Mouse (Mus musculus) limb, embryonic 15.5 days (tissue): ENCODE measurements around the gene 2310046K23Rik. TPM values are rescaled to one million over a fixed set of nuclear protein-coding genes. Genes with fewer than 3 reads are reported as not detected.
"Not testable (repeated sequence)": the region's sequence is repeated elsewhere in the genome, so short reads cannot be mapped to it uniquely, and the experiment has no call there.

Experiments used
- ATAC-seq: fragments of 200-750 bp; cut with Nextera tagmentation; 2 replicates; pipeline ENCODE4 v1.8.0; 2017; ENCODE audit warnings: low read depth, moderate TSS enrichment; ENCODE audit not compliant: insufficient number of reproducible peaks, low FRiP score, low TSS enrichment
- H3K27ac ChIP-seq: fragments of 300-500 bp; sonication (generic); 2 replicates; pipeline ENCODE4 v1.5.1; 2015; ENCODE audit warnings: moderate library complexity, mild to moderate bottlenecking, inconsistent platforms
- H3K27me3 ChIP-seq: fragments of 300-500 bp; sonication (generic); 2 replicates; pipeline ENCODE4 v1.6.1; 2015; ENCODE audit warnings: inconsistent platforms
- H3K36me3 ChIP-seq: fragments of 300-500 bp; sonication (generic); 2 replicates; pipeline ENCODE4 v1.6.1; 2015; ENCODE audit warnings: inconsistent platforms
- H3K4me1 ChIP-seq: fragments of 300-500 bp; sonication (generic); 2 replicates; pipeline ENCODE4 v1.6.1; 2015; ENCODE audit warnings: inconsistent platforms
- H3K4me2 ChIP-seq: fragments of 300-500 bp; sonication (generic); 2 replicates; pipeline ENCODE4 v1.6.1; 2015; ENCODE audit warnings: mild to moderate bottlenecking, inconsistent platforms
- H3K4me3 ChIP-seq: fragments of 300-500 bp; sonication (generic); 2 replicates; pipeline ENCODE4 v1.5.1; 2015; ENCODE audit warnings: mild to moderate bottlenecking, inconsistent platforms
- H3K9ac ChIP-seq: fragments of 300-500 bp; sonication (generic); 2 replicates; pipeline ENCODE4 v1.6.1; 2015; ENCODE audit warnings: inconsistent platforms
- H3K9me3 ChIP-seq: fragments of 300-500 bp; sonication (generic); 2 replicates; pipeline ENCODE4 v1.6.1; 2016; ENCODE audit warnings: inconsistent platforms
- WGBS: fragments of 180-500 bp; shearing (Covaris S2); methylation state at CpG from one replicate; pipeline ENCODE4 v1.1.7; 2015; 5-methylcytosine and 5-hydroxymethylcytosine counted together
- polyA plus RNA-seq: library from polyadenylated mRNA; unstranded; fragments of >200 nt; fragmentation: Nextera tagmentation; extraction: Ambion mirVana; gene quantifications from 2 replicates; pipeline ENCODE4 v1.2.1, GENCODE M21; 2015

Gene 2310046K23Rik
- polyA plus RNA-seq, 1 experiment from 2014 or later, result 7.9 TPM

GRCm38 (mm10) chr3:92500393-92500792 lies 33.9 kb downstream of the 2310046K23Rik start, which contains the start of gene Sprr4:
Gene Sprr4, minus strand, starts transcription at chr3:92500493.
- Histone ChIP-seq H3K27ac (no peak within 1 kb of the TSS), H3K4me1 (no peaks in the 10 kb centered on the region), H3K27me3 (no peaks in the 10 kb centered on the region), H3K4me3 (no peak within 1 kb of the TSS), H3K9me3 (no peaks in the 10 kb centered on the region), H3K4me2 (no peak within 1 kb of the TSS), H3K9ac (no peak within 1 kb of the TSS), H3K36me3 (no peaks in the 10 kb centered on the region)
- 88% methylated on average over 1 of the region's 1 CpGs for WGBS
- no peak for ATAC-seq

GRCm38 (mm10) chr3:92490262-92490661 lies 44.0 kb downstream of the 2310046K23Rik start:
- not testable (repeated sequence) for ATAC-seq, H3K9me3 ChIP-seq

GRCm38 (mm10) chr3:92486307-92486706 lies 48.0 kb downstream of the 2310046K23Rik start:
- no peak overlapping the region for H3K9ac ChIP-seq

More at GRCm38 (mm10) chr3:92490262-92490661, 44.0 kb downstream of the 2310046K23Rik start:
- H3K9ac ChIP-seq, H3K27me3 ChIP-seq, H3K27ac ChIP-seq, H3K4me2 ChIP-seq, H3K4me3 ChIP-seq, H3K36me3 ChIP-seq, H3K4me1 ChIP-seq: not testable (repeated sequence)

GRCm38 (mm10) chr3:92485863-92486262 lies 48.4 kb downstream of the 2310046K23Rik start, which contains the start of gene Sprr1a:
Gene Sprr1a, minus strand, starts transcription at chr3:92485895.
- Histone ChIP-seq H3K27ac (no peak within 1 kb of the TSS; the same call in 1 of the 2 replicates), H3K36me3 (no peaks in the 10 kb centered on the region), H3K9ac (no peak within 1 kb of the TSS), H3K4me1 (no peaks in the 10 kb centered on the region), H3K9me3 (no peaks in the 10 kb centered on the region), H3K4me3 (no peak within 1 kb of the TSS), H3K27me3 (no peaks in the 10 kb centered on the region), H3K4me2 (no peak within 1 kb of the TSS)
- no peak for ATAC-seq

More at GRCm38 (mm10) chr3:92486307-92486706, 48.0 kb downstream of the 2310046K23Rik start:
- Histone ChIP-seq H3K4me3 (no peak overlapping the region), H3K4me1 (no peaks in the 10 kb centered on the region), H3K27ac (no peak overlapping the region; the same call in 1 of the 2 replicates), H3K36me3 (no peaks in the 10 kb centered on the region), H3K9me3 (no peaks in the 10 kb centered on the region), H3K4me2 (no peak overlapping the region), H3K27me3 (no peaks in the 10 kb centered on the region)
- ATAC-seq, result no peak
- 35% methylated on average over 1 of the region's 1 CpGs for WGBS

Other genes with a start within 250 kb of the 2310046K23Rik start
- 0.26 and 1.0 TPM in 2 replicates for gene Sprr2a3, start 249.1 kb downstream of the 2310046K23Rik start, polyA plus RNA-seq
- gene Sprr2b, start 217.9 kb downstream of the 2310046K23Rik start, polyA plus RNA-seq, result 0.91 and 3.6 TPM in 2 replicates
- 0.92 and 1.6 TPM in 2 replicates for gene Sprr2d, start 195.4 kb downstream of the 2310046K23Rik start, polyA plus RNA-seq
- not detected in 2 replicates for gene Sprr2e, start 182.4 kb downstream of the 2310046K23Rik start, polyA plus RNA-seq
- gene Sprr2f, start 169.3 kb downstream of the 2310046K23Rik start, polyA plus RNA-seq, result not detected in 2 replicates
- gene Sprr2h, start 148.8 kb downstream of the 2310046K23Rik start, polyA plus RNA-seq, result 1.2 and 4.9 TPM in 2 replicates
- gene Sprr2i, start 126.5 kb downstream of the 2310046K23Rik start, polyA plus RNA-seq, result not detected in 2 replicates
- 0.46 TPM in 1 of 2 replicates, not detected in the other for gene Sprr2j-ps, start 116.4 kb downstream of the 2310046K23Rik start, polyA plus RNA-seq
- gene Gm9774, start 105.1 kb downstream of the 2310046K23Rik start, polyA plus RNA-seq, result 11.5 and 14.4 TPM in 2 replicates
- gene Sprr2k, start 101.9 kb downstream of the 2310046K23Rik start, polyA plus RNA-seq, result 1.00 and 1.5 TPM in 2 replicates
- gene Sprr1b, start 95.7 kb downstream of the 2310046K23Rik start, polyA plus RNA-seq, result 132 and 137 TPM in 2 replicates
- 8.4 and 15.5 TPM in 2 replicates for gene Sprr3, start 75.8 kb downstream of the 2310046K23Rik start, polyA plus RNA-seq
- 152 and 183 TPM in 2 replicates for gene Sprr1a, start 48.6 kb downstream of the 2310046K23Rik start, polyA plus RNA-seq
- not detected in 2 replicates for gene Sprr4, start 34.0 kb downstream of the 2310046K23Rik start, polyA plus RNA-seq
- 19.2 and 25.9 TPM in 2 replicates for gene Ivl, start 39.2 kb upstream of the 2310046K23Rik start, polyA plus RNA-seq
- not detected in 2 replicates for gene Smcp, start 54.5 kb upstream of the 2310046K23Rik start, polyA plus RNA-seq
- 0.37 TPM in 1 of 2 replicates, not detected in the other for gene 2210017I01Rik, start 73.0 kb upstream of the 2310046K23Rik start, polyA plus RNA-seq
- 7.3 and 8.9 TPM in 2 replicates for gene Lce6a, start 87.1 kb upstream of the 2310046K23Rik start, polyA plus RNA-seq
- 1.5 and 9.5 TPM in 2 replicates for gene Lce1a1, start 113.8 kb upstream of the 2310046K23Rik start, polyA plus RNA-seq
- gene Lce1b, start 122.4 kb upstream of the 2310046K23Rik start, polyA plus RNA-seq, result 0.33 and 1.3 TPM in 2 replicates
- 3.2 and 14.9 TPM in 2 replicates for gene Lce1a2, start 135.8 kb upstream of the 2310046K23Rik start, polyA plus RNA-seq
- 2.9 and 15.4 TPM in 2 replicates for gene Lce1c, start 144.7 kb upstream of the 2310046K23Rik start, polyA plus RNA-seq
- gene Lce1d, start 152.7 kb upstream of the 2310046K23Rik start, polyA plus RNA-seq, result 0.77 and 2.2 TPM in 2 replicates
- 0.84 and 3.9 TPM in 2 replicates for gene Lce1e, start 174.6 kb upstream of the 2310046K23Rik start, polyA plus RNA-seq
- 1.5 and 5.1 TPM in 2 replicates for gene Lce1f, start 185.8 kb upstream of the 2310046K23Rik start, polyA plus RNA-seq
- gene Gm38119, start 204.6 kb upstream of the 2310046K23Rik start, polyA plus RNA-seq, result not detected in 2 replicates
- gene Lce1g, start 217.8 kb upstream of the 2310046K23Rik start, polyA plus RNA-seq, result 0.97 and 2.9 TPM in 2 replicates
- gene Lce1h, start 230.6 kb upstream of the 2310046K23Rik start, polyA plus RNA-seq, result 0.73 and 2.0 TPM in 2 replicates
- gene Lce1i, start 244.4 kb upstream of the 2310046K23Rik start, polyA plus RNA-seq, result 2.0 and 6.3 TPM in 2 replicates